Mouse (Mus musculus): ENCODE data around the gene Lrrc20.

The Lrrc20 gene

GRCm38 (mm10) chr10:61512215-61512889 lies 36.8 kb downstream of the Lrrc20 start:
- no peak for DNase-seq (ENCODE audit: low read depth, low spot score)

- DNase-seq (ENCODE audit: low read depth, low spot score): no peak
Observed at GRCm38 (mm10) chr10:61516866-61517265, 41.3 kb downstream of the Lrrc20 start.

DNA sequence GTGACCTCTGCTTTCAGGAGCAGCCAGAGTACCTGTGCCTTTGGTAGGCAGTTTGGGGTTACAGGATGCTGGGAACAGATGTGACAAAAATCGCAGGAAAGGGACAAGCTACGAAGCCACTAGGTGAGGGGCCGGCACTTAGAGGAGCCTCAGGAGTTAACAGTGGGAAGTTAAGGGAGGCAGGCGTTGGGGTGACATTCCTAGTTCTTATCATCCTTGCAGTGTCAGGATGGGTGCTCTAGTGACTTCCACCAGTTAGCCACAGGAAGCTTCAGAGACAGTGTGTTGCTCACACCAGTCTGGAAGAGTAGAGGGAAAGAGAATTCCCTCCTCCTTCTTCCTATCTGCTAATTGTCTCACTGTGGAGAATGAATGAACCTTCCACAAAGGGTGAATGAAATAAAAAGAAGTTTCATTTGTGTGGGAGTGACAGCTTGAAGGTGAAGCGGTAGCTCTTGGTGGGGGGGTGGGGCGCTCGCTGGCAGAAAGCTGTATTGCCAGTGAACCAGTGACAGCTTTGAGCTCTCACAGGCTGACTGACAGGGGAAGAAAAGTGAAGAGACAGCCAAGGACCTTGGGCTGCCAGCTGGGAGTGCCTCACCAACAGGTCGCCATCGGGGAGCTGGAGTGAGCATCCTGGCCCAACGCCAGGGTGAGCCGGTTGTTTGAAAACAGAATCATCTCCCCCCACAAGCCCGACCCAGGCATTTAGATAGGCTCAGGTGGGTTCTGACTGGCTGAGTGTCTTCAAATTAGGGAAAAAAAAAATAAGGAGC lies 41.9 kb downstream of the Lrrc20 start:
- DNase-seq (ENCODE audit: low read depth, low spot score): no peak

GRCm38 (mm10) chr10:61518320-61518719 lies 42.7 kb downstream of the Lrrc20 start:
- DNase-seq (ENCODE audit: low read depth, low spot score): no peak

GRCm38 (mm10) chr10:61519491-61519890 lies 43.9 kb downstream of the Lrrc20 start:
- DNase-seq (ENCODE audit: low read depth, low spot score): no peak

- no peak for DNase-seq (ENCODE audit: low read depth, low spot score)
Observed at GRCm38 (mm10) chr10:61520714-61521113, 45.1 kb downstream of the Lrrc20 start.

DNA sequence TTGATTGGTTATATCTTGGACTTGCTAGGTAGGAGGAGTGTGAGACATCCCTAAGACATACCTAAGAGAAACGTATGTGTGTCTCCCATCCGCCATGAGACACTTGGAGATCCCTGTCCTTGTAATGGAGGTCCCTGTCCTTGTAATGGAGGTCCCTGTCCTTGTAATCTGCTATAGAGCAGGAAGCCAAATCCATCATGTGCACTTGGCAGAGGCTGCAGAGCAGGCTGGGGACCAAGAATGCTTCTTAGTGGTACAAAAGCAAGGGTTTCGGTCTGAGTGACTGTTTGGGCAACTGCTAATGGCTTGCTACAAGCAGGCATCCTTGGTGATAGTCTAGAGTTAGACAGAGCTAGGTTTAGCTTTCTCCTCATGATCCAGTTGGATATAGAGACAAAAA lies 55.3 kb downstream of the Lrrc20 start:
- no peak for DNase-seq (ENCODE audit: low read depth, low spot score)

DNA sequence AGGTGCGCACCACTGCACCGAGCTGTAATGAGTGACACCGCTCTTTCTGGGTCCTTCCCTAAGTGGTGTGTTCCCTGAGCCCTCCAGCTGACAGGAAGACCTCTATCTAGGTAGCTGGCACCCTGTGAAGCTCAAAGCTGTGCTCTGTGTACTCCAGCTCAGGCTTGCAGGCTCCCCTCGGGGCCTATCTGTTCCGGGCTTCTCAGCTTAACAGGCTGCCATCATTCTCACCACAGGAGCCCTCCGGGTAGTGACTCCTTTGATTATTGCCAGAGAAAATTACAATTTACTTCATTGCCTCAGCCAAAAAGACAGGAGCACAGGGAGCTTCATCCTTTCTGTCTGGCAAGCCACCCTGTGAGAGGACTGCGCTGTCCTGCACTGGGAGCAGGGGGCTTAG lies 57.7 kb downstream of the Lrrc20 start:
- DNase-seq (ENCODE audit: low read depth, low spot score): no peak

DNA sequence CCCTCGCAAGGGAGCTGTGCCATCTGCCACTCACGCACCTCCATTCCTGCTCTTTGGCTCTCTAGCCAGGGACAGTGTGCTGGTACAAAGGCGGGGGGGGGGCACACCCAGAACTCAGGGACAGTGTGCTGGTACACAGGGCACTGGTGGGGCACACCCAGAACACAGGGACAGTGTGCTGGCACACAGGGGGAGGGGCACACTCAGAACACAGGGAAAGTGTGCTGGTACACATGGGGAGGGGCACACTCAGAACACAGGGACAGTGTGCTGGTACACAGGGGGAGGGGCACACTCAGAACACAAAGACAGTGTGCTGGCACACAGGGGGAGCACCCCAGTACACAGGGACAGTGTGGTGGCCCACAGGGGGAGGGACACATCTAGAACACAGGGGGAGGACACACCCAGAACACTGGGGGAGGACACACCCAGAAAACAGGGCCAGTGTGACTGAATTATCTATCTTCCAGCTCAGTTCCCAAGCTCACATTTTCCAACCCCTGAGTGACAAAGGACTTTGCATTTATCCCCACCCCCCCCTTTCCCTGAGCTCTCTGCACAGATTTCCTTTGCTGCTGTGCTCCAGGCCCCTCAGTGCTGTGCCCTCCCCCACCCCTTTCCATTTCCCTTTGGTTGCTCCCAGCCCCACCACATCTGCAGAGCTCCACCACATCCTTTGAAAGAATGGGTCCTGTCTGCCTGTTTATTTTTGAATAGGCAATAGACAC lies 58.9 kb downstream of the Lrrc20 start:
- DNase-seq (ENCODE audit: low read depth, low spot score): no peak

GRCm38 (mm10) chr10:61535441-61535840 lies 59.8 kb downstream of the Lrrc20 start:
- DNase-seq (ENCODE audit: low read depth, low spot score): no peak

DNA sequence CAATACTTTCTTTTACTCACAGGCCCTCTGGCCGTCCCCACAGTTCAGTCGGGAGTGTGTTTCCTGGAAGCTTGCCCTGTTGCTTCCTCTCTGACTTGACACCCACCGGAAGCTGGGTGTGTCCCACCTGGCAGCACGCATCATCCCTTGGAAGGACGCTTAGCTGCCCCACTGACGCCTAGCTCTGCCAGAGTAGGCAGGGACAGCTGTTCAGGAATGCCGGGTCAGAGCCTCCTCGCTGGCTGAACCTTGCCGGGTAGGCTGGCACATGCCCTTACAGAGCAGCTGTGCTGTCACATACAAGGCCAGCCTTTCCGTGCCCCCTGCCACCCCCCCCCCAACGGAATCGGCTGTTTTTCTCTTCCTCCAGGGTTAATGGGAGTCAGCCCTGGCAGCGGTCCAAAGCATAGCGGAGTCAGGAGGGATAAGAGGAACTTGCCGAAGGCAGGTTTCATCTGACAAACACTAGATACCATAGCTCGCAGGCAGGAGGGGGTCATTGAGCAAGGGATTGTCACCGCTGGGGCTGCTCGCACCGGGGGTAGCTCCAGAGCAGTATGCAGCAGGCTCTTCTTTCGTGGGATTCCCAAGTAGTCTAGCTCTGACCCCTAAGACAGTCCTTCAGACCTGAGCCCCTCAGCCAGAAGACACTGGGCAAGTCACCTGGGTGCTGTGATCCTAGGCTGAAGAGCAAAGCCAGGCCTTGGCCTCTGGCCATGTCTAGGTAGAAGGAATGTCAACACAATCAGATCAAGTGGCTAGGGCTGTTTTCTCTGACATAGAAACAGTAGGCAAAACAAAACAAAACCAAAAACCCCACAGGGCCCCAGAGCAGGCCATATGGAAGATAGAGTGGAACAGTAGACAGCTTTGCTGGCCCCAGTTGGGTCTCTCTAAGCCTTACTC lies 60.8 kb downstream of the Lrrc20 start:
- peak; percentile 91 for DNase-seq (ENCODE audit: low read depth, low spot score)

GRCm38 (mm10) chr10:61537036-61537380 lies 61.4 kb downstream of the Lrrc20 start:
- DNase-seq (ENCODE audit: low read depth, low spot score): peak; percentile 42

DNA sequence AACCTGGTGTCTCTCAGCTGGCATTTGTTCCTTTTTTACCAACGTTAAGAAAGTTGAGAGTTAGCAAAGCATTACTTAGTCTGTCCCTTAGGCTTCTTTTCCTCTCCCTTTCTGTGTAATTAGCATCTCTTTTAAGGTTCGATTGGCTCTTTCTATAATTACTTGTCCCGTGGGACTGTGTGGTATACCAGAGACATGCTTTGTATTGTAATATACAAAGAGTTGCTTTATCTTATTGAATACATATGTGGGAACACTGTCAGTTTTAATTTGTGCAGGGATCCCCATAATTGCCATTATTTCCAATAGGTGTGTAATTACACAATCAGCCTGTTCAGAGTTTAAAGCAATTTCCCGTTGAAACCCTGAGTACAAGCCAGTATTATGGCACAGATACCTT lies 62.8 kb downstream of the Lrrc20 start:
- no peak for DNase-seq (ENCODE audit: low read depth, low spot score)

- DNase-seq (ENCODE audit: low read depth, low spot score): no peak
Observed at GRCm38 (mm10) chr10:61544127-61544862, 68.7 kb downstream of the Lrrc20 start.

DNA sequence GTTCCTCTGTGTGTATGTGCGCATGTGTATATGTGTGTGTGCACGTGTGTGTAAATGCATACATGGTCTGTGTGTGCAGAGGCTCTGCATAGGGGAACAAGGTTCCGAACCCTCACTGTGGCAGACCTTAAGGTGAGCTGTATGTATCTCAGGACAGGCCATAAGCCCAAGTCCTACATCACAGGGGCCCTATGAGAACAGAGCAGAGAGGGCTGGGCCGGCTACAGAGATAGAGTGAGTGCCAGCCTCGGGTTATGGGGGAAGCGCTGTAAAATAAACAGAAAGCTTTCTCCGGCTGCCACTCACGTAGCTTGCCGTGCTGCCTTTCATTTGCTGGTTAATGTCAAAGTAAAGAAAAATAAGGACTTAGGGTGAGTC lies 69.3 kb downstream of the Lrrc20 start:
- no peak for DNase-seq (ENCODE audit: low read depth, low spot score)

DNA sequence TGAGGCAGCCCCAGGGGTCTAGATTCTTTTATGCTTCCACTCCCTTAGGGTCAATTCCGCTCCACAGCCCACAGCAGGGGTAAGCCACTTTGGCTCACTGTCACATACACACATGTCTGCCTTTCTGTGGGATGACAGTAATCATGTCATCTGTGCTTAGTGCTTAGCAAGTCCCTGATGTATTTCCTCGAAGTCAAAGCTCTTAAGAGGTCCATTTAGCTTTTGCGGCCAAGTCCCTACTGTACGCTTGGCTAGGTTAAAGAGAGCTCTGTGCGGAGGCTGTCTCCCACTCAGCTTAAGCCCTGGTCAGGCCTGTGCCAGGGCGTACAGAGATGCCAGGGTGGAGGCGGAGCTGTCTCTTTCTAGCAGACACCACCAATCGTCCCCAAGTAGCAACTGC lies 74.5 kb downstream of the Lrrc20 start:
- no peak for DNase-seq (ENCODE audit: low read depth, low spot score)

GRCm38 (mm10) chr10:61555155-61555554 lies 79.6 kb downstream of the Lrrc20 start:
- DNase-seq (ENCODE audit: low read depth, low spot score): no peak

- no peak for DNase-seq (ENCODE audit: low read depth, low spot score)
Observed at GRCm38 (mm10) chr10:61558631-61559030, 83.0 kb downstream of the Lrrc20 start.

GRCm38 (mm10) chr10:61559544-61559943 lies 83.9 kb downstream of the Lrrc20 start:
- no peak for DNase-seq (ENCODE audit: low read depth, low spot score)

- no peak for DNase-seq (ENCODE audit: low read depth, low spot score)
Observed at GRCm38 (mm10) chr10:61563550-61563949, 87.9 kb downstream of the Lrrc20 start.

GRCm38 (mm10) chr10:61564408-61564807 lies 88.8 kb downstream of the Lrrc20 start:
- no peak for DNase-seq (ENCODE audit: low read depth, low spot score)
